Mouse (Mus musculus) embryo, embryonic 11.5 days (tissue): Measurements from ENCODE around the gene Zmiz1.

Experiments
- DNase-seq: peaks from one replicate; pipeline ENCODE4 v3.0.0-alpha.2; 2012; ENCODE audit warnings: low read depth, low spot score

Zmiz1 gene

GRCm38 (mm10) chr14:25534396-25534769 lies 75.4 kb downstream of the Zmiz1 start:
- no peak for DNase-seq

DNA sequence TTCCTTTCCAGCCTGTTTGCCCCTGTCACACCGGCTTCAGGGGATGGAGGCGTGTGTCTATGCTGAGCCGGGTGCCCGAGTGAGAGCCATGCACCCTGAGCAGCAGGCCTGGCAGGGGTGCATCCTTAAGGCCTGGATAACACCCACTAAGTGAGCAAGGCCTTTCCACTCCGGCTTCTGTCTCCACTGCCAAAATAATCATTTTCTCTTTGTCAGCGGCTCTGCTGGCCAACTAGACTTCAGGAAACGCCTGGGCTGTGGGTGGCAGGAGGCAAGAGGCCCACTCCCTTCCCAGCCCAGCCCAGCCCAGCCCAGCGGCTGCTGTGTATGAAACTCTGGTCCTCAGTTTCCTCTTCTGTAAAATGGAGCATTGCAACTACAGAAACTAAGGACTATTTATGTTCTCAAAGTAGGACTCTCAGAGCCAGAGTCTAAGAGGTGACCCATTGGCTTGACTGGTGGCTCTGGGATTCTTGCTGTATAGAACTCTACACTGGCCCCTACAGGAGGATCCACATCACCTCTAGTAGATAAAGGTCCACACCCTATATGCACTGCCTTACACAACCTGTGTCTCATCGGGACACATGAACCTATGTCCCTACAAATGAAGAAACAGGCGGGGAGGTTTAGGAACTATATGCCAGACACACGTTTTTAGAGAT lies 76.1 kb downstream of the Zmiz1 start:
- DNase-seq, result no peak

- DNase-seq, result no peak
These were observed 76.6 kb downstream of the Zmiz1 start for GRCm38 (mm10) chr14:25535583-25535943.

DNA sequence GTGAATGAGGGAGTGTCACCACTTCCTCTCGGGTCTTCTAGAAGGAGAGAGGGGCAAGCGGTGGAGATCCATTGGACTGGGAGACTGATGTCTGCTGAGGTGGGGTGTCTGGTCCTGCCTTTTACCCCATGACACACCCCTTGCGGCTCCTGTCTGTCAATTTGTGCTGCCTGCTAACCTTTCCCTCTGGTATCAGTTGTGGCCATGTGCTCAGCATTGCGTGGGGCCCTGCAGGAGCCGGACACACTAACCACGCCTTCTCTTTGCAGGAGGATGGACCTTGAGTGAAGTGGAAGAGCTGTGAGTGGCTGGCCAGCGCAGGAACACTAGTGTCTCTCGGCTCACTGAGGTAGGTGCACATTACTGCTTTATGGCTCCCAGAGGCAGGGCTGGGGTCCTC lies 77.5 kb downstream of the Zmiz1 start:
- no peak for DNase-seq

- no peak for DNase-seq
These were observed 78.4 kb downstream of the Zmiz1 start for GRCm38 (mm10) chr14:25537351-25537750.

DNA sequence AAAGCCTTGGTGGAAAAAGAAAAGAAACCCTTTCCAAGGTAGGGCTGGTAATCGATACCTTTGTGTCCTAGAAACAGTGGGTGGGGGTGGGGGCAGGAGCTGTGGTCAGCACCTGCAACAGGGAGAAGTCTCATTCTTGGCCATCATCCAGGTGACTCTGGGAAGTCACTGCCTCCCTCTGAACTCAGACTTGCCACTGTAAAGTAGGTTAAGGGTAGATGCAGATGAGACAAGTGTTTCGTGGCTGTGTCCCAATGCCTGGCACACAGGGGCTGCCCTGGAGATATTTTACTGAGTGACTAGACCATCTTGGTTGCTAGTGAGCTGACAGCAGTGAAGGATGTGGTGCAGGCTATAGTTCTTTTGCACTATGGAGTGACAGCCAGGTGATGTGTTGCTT lies 79.5 kb downstream of the Zmiz1 start:
- no peak for DNase-seq

DNA sequence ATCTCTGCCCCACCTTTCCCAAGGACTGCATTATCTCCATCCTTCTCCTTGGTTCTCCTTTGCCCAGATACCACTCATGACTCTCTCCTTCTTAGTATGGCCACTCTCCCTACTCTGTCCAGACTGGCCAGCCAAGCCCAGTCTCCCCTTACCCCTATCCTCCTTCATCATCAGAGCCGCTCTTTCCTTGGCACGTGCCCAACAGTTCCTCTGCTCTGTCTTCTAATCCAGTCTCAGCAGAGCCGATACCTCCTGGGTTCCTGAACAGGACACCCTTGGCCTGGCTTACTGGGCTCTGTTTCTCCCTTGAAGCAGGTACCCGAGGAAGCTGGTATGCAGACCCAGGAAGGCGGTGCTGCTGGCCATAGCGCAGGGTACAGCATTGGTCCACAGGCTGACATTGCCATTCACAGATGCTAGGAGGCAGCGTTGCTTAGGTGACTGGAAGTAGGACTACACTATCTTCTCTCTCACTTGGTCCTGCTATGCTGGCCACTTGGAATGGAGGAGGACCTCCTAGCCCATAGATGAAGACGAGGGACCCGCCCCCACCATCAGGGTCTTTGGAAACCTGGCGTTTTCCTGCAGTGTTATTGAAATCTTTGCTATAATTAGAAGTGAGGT lies 80.6 kb downstream of the Zmiz1 start:
- no peak for DNase-seq

GRCm38 (mm10) chr14:25540172-25540571 lies 81.2 kb downstream of the Zmiz1 start:
- DNase-seq, result no peak

DNA sequence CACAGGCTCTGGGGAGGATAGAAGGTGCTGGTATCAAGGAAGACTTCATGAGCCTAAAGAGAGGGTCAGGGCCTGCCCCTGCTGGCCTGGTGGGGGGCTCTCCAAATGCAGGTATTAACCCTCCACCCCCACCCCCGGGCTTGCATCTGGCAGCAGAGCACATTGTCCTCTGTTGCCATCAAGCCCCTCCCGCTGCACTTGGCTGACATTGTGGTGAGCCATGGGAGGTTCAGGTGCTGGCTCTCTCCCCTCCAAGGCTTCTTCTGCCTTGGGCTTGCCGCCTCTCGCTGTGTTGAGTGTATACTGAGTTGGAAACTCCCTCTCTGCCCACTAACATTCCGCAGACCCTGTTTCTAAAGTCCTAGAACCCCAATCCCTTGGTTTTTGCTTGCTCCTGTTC lies 82.2 kb downstream of the Zmiz1 start:
- no peak for DNase-seq

DNA sequence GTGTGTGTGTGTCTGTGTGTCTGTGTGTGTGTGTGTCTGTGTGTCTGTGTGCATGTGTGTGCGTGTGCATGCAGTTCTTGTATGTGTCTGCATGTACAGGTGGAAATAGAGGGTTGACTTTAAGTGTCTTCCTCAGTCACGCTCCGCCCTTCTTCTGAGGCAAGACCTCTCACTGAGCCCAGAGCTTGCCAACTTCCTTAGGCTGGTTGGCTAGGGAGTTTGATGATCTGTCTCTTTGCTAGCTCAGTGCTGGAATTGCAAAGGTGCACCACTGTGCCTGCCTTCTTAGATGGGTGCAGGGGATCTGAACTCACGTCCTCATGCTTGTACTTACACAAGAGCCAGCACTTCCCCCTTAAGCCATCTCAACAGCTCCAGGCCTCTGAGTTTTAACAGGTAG lies 84.1 kb downstream of the Zmiz1 start:
- no peak for DNase-seq

GRCm38 (mm10) chr14:25543927-25544326 lies 84.9 kb downstream of the Zmiz1 start:
- no peak for DNase-seq

GRCm38 (mm10) chr14:25546852-25547621 lies 88.1 kb downstream of the Zmiz1 start:
- no peak for DNase-seq

DNA sequence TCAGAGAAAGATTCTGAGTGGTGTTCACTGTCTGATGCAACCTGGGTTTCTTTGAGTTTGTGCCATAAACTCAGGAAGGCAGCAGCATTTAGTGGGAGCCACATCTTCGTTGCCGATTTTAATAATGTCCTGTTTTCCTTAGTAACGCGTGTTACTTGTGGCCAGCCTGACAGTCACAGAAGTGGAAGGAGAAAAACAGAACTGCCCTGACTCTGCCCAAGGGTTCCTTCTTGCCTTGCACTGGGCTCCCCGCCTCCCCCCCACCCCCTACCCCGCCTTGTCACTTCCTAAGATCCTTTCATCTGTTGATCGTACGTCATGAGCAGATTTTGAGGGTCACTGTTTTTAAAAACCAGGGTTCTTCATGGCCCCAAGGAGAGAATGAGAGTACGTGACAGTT lies 88.9 kb downstream of the Zmiz1 start:
- DNase-seq, result no peak

DNA sequence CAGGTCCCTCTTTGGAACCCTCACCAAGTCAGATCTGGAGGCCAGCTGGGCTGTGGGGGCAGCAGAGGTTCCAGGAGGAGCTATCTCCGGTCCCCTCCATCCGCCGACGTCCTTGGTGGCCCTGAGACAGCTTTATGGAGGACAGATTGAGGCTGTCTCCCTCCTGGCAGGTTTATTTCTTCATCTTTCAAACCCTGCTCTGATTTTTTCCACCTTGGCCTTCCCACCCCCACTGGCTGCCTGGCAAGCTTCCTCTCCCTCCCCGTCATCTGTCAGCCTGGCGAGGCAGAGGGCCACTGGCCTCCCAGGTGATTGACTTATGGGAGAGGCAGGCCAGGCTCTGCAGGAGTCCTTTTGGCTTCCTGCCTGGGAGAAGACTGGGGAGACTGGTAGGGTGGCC lies 89.7 kb downstream of the Zmiz1 start:
- no peak for DNase-seq

DNA sequence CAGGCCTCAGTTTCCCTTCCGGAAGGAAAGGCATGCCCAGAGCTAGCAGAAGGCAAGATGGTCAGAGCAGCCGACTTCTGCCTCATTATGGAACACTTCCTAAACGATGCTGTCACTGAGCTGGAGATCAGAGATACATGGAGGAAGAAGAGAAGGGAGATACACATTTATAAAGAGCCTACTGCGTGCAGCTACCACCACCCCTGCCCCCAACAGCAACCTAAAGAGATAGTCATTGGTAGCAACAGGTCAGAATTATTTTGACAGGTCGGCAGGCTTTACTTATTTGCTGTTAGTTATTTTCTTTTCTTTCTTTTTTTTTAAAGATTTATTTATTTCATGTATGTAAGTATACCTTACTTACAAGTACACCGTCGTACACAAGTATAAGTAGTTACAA lies 90.1 kb downstream of the Zmiz1 start:
- no peak for DNase-seq

DNA sequence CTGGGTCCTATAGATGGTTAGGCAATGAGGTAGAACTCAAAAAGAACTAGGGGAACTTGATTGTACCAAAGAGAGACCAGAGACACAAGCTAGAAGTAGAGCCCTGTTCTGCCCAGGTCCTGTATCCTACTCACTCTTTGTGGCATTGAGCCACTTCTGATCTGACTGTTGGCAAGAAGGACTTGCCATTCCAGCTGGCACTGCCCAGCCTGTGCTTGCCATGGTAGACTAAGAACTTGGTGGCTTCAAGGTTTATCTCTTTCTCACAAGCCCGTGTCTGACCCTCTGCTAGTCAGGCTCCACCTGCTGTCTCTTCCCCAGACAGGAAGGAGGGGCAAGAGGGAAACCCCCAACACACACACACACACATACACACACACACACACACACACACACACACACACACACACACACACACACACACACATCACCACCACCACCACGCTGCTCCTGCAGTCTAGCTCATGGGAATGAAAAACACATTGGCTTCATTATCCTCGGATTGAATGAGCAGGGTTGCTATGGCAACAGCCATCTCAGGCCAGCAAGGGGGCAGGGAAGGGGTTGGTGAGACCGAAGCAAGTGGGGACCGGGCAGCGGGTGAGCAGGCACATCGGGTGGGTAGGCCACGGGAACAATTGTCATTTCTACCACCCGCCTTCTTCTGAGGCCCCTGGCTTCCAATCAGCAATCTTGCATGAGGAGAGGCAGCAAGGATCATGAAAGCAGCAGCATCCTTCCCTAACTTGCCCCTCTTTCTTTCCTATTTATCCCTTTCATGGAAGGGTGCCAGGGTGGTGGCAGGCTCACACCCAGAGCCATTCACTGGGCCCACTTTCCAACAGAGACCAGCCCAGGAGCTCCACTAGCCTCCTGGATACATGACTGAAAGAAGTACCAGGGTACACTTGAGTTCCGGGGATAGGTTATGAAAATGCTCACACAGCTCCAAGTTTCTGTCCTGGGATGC lies 91.2 kb downstream of the Zmiz1 start:
- DNase-seq, result no peak

- DNase-seq, result no peak
These were observed 92.7 kb downstream of the Zmiz1 start for GRCm38 (mm10) chr14:25551731-25552130.

DNA sequence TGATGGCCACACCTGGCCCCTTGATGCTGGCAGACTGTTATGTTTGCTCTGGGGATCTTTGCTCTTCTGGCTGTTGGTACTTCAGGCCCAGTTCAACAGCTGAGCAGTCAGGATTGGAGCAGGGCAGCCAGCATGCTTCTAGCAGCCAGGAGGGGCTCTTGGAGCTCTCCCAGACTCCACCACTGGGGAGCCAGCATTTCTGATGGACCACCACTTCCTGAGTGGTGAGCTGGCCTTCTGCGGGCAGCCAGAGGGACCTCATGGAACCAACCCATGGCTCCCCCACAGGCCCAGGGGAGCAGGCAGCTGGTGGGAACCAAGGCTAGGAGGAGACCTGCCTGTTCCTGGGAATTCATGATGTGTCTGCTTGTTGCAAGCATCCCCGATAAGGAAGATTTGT lies 94.4 kb downstream of the Zmiz1 start:
- DNase-seq, result no peak

GRCm38 (mm10) chr14:25554781-25555180 lies 95.8 kb downstream of the Zmiz1 start:
- no peak for DNase-seq

GRCm38 (mm10) chr14:25555291-25555781 lies 96.4 kb downstream of the Zmiz1 start:
- DNase-seq, result no peak

- no peak for DNase-seq
These were observed 96.9 kb downstream of the Zmiz1 start for GRCm38 (mm10) chr14:25555848-25556247.

DNA sequence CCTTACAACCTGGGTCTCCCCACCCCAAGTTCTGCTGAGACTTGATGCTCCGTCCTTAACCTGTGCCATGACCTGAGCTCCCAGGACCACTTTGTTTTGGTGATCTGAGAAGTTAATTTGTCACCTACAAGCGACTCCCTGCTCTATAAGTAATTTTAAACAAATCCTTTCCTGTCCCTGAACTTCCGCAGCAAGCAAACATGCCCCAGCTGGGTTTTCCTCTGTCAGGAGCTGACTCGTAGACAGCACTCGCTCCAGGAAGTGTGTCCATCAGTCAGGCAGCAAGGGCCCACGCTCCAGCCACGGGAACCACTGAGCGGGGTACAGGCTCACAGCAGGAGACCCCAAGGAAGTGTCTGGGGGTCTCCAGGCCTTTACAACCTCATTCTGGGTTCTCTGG lies 98.0 kb downstream of the Zmiz1 start:
- no peak for DNase-seq
